Mouse (Mus musculus): ENCODE measurements at regions not wholly inside any gene's neighbourhood (a gene's known extent, or its start where the extent isn't known, plus 50 kb on each side); places are given as distances from the start of the nearest gene placed in this dataset.

DNA sequence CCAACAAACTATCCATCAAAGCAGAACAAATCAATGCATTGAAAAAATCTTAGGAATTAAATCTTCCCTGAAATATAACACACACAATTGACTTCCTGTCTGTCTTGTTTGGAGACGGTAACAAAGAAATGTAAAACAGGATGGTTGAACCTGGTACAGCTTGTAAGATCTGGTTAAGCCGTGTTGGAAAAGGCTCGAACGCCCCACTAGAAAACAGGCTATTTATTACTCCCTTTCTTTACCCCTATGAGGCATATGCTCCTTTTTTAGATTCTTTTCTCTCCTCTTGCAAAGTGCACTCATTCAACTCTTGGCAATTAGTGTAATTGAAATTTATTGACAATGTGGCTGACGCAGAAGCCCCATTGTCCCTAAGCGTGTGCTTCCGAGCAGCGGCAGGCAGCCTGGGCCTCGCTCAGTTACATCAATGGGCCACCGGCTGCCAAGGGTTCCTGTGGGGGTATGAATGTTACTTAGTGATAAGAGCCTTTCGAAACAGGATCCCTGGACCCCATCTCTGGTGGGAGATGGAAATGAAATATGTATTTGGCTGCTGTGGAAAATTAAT is 297.2 kb upstream of the Adamts16 start:
- intact Hi-C loops (cut with DNase I), result no loop called here
- Histone ChIP-seq H3K4me3 (no peak overlapping the region), H3K36me3 (ENCODE audit: control insufficient read depth, insufficient read depth, low read length) (no peaks in the 10 kb centered on the region), H3K27me3 (ENCODE audit: control insufficient read depth, insufficient read depth, low read length) (no peaks in the 10 kb centered on the region), H3K4me1 (ENCODE audit: control insufficient read depth, insufficient read depth, low read length) (no peaks in the 10 kb centered on the region), H3K79me2 (replicated peaks; ENCODE audit: control insufficient read depth, insufficient read depth, low read length) (no peaks in the 10 kb centered on the region), H3K27ac (no peak overlapping the region), H3K9ac (ENCODE audit: low read depth, low read length) (no peak overlapping the region)
- no peak for TF ChIP-seq CTCF (IDR thresholded peaks at IDR 0.05)
- TF ChIP-seq POLR2A (IDR thresholded peaks at IDR 0.05; ENCODE audit: insufficient read depth, low read depth, low read length), result no peak
- TF ChIP-seq EP300 (IDR thresholded peaks at IDR 0.05; ENCODE audit: insufficient read depth, low read depth, low read length), result no peak
- WGBS, result 84% methylated on average over 11 of the region's 11 CpGs
- no peak for DNase-seq

DNA sequence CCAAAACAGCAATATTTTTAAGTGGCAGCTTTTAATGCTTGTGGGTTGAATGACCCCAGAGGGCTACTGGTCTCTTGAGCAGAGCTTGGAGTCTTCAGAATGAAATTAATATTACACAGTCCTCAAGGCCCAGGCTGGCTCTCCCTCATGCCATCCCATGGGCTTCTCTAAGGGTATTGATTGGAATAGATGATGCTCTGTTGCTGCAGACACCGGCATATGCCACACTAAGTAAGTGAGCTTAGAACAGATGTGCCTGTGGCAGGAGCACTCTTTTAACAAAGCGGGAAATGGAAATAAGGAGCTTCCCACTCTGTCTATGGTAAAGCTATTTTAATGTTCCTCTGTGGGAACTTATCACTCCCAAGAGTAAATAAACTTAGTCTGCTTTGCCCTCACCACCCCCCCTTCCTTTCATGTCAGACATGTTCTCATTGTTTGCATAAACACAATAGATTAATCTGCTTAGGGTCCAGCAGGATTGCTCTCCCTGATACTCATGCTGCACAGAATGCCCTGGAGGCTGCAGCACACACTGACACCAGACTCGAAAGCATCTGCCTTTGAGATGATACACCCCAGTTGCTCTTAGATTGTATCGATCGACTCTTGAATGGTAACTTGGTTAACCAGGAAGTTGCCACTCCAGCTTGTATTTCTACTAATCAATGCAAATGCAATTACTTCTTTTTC is 294.5 kb upstream of the Adamts16 start:
- Histone ChIP-seq H3K27me3 (ENCODE audit: control insufficient read depth, insufficient read depth, low read length) (no peaks in the 10 kb centered on the region), H3K79me2 (replicated peaks; ENCODE audit: control insufficient read depth, insufficient read depth, low read length) (no peaks in the 10 kb centered on the region), H3K27ac (no peak overlapping the region), H3K4me3 (no peak overlapping the region), H3K36me3 (ENCODE audit: control insufficient read depth, insufficient read depth, low read length) (no peaks in the 10 kb centered on the region), H3K4me1 (ENCODE audit: control insufficient read depth, insufficient read depth, low read length) (no peaks in the 10 kb centered on the region), H3K9ac (ENCODE audit: low read depth, low read length) (no peak overlapping the region)
- TF ChIP-seq EP300 (IDR thresholded peaks at IDR 0.05; ENCODE audit: insufficient read depth, low read depth, low read length) (no peak), CTCF (IDR thresholded peaks at IDR 0.05) (no peak), POLR2A (IDR thresholded peaks at IDR 0.05; ENCODE audit: insufficient read depth, low read depth, low read length) (no peak)
- intact Hi-C loops (cut with DNase I), result no loop called here
- DNase-seq, result no peak
- WGBS, result 62% methylated on average over 5 of the region's 5 CpGs

DNA sequence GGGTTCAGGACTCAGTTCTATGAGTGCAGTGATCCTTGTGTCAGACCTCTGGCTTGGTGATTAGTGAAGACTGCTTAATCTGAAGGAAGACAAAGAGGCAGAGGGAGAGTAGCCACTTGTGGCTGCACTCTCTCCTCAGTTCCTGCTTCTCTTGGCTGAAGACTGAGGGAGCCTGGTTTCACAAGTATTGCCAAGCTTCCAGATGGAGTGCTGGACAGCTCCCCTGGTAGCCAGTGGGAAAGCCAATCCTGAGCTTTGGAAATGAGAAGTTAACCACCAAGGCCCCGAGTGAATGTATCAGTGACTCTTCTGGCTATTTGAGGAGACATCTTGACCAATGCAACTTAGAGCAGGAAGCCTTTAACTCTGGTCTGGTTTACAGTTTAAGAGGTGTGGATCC is 279.9 kb upstream of the Adamts16 start:
- H3K4me1 ChIP-seq (ENCODE audit: control insufficient read depth, insufficient read depth, low read length), result no peaks in the 10 kb centered on the region
- no peak for TF ChIP-seq POLR2A (IDR thresholded peaks at IDR 0.05; ENCODE audit: insufficient read depth, low read depth, low read length)
- TF ChIP-seq EP300 (IDR thresholded peaks at IDR 0.05; ENCODE audit: insufficient read depth, low read depth, low read length), result no peak
- no peak for TF ChIP-seq CTCF (IDR thresholded peaks at IDR 0.05)
- intact Hi-C loops (cut with DNase I), result no loop called here
- H3K79me2 ChIP-seq (replicated peaks; ENCODE audit: control insufficient read depth, insufficient read depth, low read length), result no peaks in the 10 kb centered on the region
- no peak overlapping the region for H3K27ac ChIP-seq
- no peak overlapping the region for H3K4me3 ChIP-seq
- 3% methylated on average over 1 of the region's 1 CpGs for WGBS
- no peak for DNase-seq
- H3K9ac ChIP-seq (ENCODE audit: low read depth, low read length), result no peak overlapping the region
- H3K27me3 ChIP-seq (ENCODE audit: control insufficient read depth, insufficient read depth, low read length), result no peaks in the 10 kb centered on the region
- H3K36me3 ChIP-seq (ENCODE audit: control insufficient read depth, insufficient read depth, low read length), result no peaks in the 10 kb centered on the region

DNA sequence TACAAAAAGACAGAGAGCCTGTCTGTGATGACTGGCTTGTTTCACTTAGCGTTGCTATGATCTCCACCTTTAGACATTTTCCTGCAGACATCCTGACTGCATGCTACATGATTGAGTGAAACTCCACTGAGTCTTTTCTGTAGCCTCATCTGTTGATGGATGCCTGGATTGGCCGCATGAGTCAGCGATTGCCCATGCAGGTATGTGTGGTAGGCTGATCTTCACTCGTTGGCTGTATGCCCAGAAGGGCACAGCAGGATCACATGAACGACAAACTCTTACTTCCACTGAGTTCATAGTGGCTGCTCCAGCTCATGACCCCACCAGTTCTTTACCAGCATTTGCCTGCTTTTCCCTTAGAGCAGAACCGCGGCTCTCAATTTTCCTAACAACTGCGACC is 266.6 kb upstream of the Adamts16 start:
- H3K79me2 ChIP-seq (replicated peaks; ENCODE audit: control insufficient read depth, insufficient read depth, low read length), result no peaks in the 10 kb centered on the region
- no peak overlapping the region for H3K9ac ChIP-seq (ENCODE audit: low read depth, low read length)
- no peaks in the 10 kb centered on the region for H3K4me1 ChIP-seq (ENCODE audit: control insufficient read depth, insufficient read depth, low read length)
- no peak overlapping the region for H3K27ac ChIP-seq
- H3K27me3 ChIP-seq (ENCODE audit: control insufficient read depth, insufficient read depth, low read length), result no peaks in the 10 kb centered on the region
- no peaks in the 10 kb centered on the region for H3K36me3 ChIP-seq (ENCODE audit: control insufficient read depth, insufficient read depth, low read length)
- no peak for TF ChIP-seq POLR2A (IDR thresholded peaks at IDR 0.05; ENCODE audit: insufficient read depth, low read depth, low read length)
- no peak for TF ChIP-seq CTCF (IDR thresholded peaks at IDR 0.05)
- intact Hi-C loops (cut with DNase I), result loop anchor here (10.0 kb wide), 1 partner anchor 1467 kb away; no protein-coding TSS in a partner anchor
- WGBS, result 68% methylated on average over 8 of the region's 8 CpGs
- H3K4me3 ChIP-seq, result no peak overlapping the region
- no peak for DNase-seq

DNA sequence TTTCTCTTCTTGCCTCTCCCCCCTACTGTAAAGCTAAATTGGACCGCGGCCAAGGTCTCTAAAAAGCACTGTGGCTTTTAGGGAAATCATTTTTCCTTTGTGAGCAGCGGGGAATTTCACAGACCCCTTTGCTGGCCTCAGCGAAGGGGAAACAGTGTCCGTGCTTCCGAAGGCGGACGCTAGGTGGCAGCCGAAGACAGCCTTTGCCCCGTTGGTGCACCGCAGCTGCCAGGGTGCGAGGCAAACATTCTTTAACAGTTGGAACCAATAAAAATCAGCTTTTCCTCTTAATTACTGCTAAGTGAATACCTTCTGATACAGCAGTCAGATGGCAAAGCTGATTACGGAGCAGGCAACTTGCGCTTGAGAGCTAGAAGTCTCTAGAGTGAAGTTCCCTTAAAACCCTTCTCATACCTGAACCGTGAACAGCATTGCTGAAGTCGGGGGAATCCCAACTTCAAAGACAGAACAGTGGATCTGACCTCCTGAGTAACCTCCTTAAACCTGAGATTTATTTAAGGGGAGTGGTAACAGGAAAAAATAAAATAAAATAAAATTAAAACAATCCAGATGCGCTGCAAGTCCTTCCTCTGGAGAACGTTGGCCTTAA is 263.7 kb upstream of the Adamts16 start:
- no peak for TF ChIP-seq EP300 (IDR thresholded peaks at IDR 0.05; ENCODE audit: insufficient read depth, low read depth, low read length)
- peak; percentile 95 for TF ChIP-seq CTCF (IDR thresholded peaks at IDR 0.05)
- TF ChIP-seq POLR2A (IDR thresholded peaks at IDR 0.05; ENCODE audit: insufficient read depth, low read depth, low read length), result no peak
- intact Hi-C loops (cut with DNase I), result loop anchor here (2.0 to 10.0 kb wide), 2 partner anchors 1469 to 1927 kb away; no protein-coding TSS in a partner anchor
- no peaks in the 10 kb centered on the region for H3K79me2 ChIP-seq (replicated peaks; ENCODE audit: control insufficient read depth, insufficient read depth, low read length)
- H3K36me3 ChIP-seq (ENCODE audit: control insufficient read depth, insufficient read depth, low read length), result no peaks in the 10 kb centered on the region
- H3K4me1 ChIP-seq (ENCODE audit: control insufficient read depth, insufficient read depth, low read length), result no peaks in the 10 kb centered on the region
- no peak overlapping the region for H3K9ac ChIP-seq (ENCODE audit: low read depth, low read length)
- no peak overlapping the region for H3K27ac ChIP-seq
- peak; percentile 9 to 60 for DNase-seq
- H3K27me3 ChIP-seq (ENCODE audit: control insufficient read depth, insufficient read depth, low read length), result no peaks in the 10 kb centered on the region
- 18% methylated on average over 18 of the region's 18 CpGs for WGBS
- H3K4me3 ChIP-seq, result no peak overlapping the region

Measured in heart, adult 2 months (tissue).